Mouse (Mus musculus) stomach, postnatal 0 days (tissue): ENCODE results near the gene Misp.

Source experiments
- CTCF ChIP-seq: IDR thresholded peaks from 2 replicates; pipeline ENCODE4 v1.5.1; 2016; ENCODE audit warnings: antibody characterized with exemption, low read depth, mild to moderate bottlenecking, moderate library complexity
- EP300 ChIP-seq: optimal IDR thresholded peaks from 2 replicates; pipeline ENCODE3; 2016; ENCODE audit warnings: antibody characterized with exemption

GRCm38 (mm10) chr10:79822372-79822771 is 1.6 kb downstream of the Misp start:
- TF ChIP-seq EP300: no peak
- TF ChIP-seq CTCF: no peak
